Mouse (Mus musculus) neural tube, embryonic 15.5 days (tissue): ENCODE data around the gene Pip4k2c. TPM values are rescaled to one million over a fixed set of nuclear protein-coding genes. Genes with fewer than 3 reads are reported as not detected.
"Not testable (repeated sequence)": the region's sequence is repeated elsewhere in the genome, so short reads cannot be mapped to it uniquely, and the experiment has no call there.

Experiments
- ATAC-seq: fragments of 200-750 bp; cut with Nextera tagmentation; 2 replicates; pipeline ENCODE4 v1.8.0; 2017; ENCODE audit warnings: mild to moderate bottlenecking, moderate TSS enrichment, moderate library complexity; ENCODE audit not compliant: low FRiP score
- H3K27ac ChIP-seq: fragments of 300-500 bp; sonication (generic); replicated peaks from 2 replicates; pipeline ENCODE4 v1.5.1; 2015; ENCODE audit warnings: mild to moderate bottlenecking, inconsistent platforms
- H3K27me3 ChIP-seq: fragments of 300-500 bp; sonication (generic); replicated peaks from 2 replicates; pipeline ENCODE4 v1.6.1; 2015; ENCODE audit warnings: inconsistent platforms
- H3K36me3 ChIP-seq: fragments of 300-500 bp; sonication (generic); 2 replicates; pipeline ENCODE4 v1.6.1; 2015; ENCODE audit warnings: inconsistent platforms
- H3K4me1 ChIP-seq: fragments of 300-500 bp; sonication (generic); 2 replicates; pipeline ENCODE4 v1.6.1; 2015; ENCODE audit warnings: inconsistent platforms
- H3K4me2 ChIP-seq: fragments of 300-500 bp; sonication (generic); 2 replicates; pipeline ENCODE4 v1.6.1; 2015; ENCODE audit warnings: inconsistent platforms, mild to moderate bottlenecking, moderate library complexity
- H3K4me3 ChIP-seq: fragments of 300-500 bp; sonication (generic); replicated peaks from 2 replicates; pipeline ENCODE4 v1.5.1; 2015; ENCODE audit warnings: mild to moderate bottlenecking, inconsistent platforms
- H3K9ac ChIP-seq: fragments of 300-500 bp; sonication (generic); replicated peaks from 2 replicates; pipeline ENCODE4 v1.6.1; 2015; ENCODE audit warnings: mild to moderate bottlenecking, inconsistent platforms
- H3K9me3 ChIP-seq: fragments of 300-500 bp; sonication (generic); replicated peaks from 2 replicates; pipeline ENCODE4 v1.6.1; 2016; ENCODE audit warnings: inconsistent platforms
- WGBS: fragments of 180-500 bp; shearing (Covaris S2); methylation state at CpG from one replicate; pipeline ENCODE4 v1.1.7; 2015; ENCODE audit warnings: mixed read lengths; 5-methylcytosine and 5-hydroxymethylcytosine counted together
- polyA plus RNA-seq: library from polyadenylated mRNA; unstranded; fragments of >200 nt; fragmentation: Nextera tagmentation; extraction: Ambion mirVana; gene quantifications from 2 replicates; pipeline ENCODE4 v1.2.1, GENCODE M21; 2015

Gene Pip4k2c
- polyA plus RNA-seq, 1 experiment from 2014 or later: 19.8 TPM

GRCm38 (mm10) chr10:127153323-127153722, 58.1 kb downstream of the Pip4k2c start:
- Histone ChIP-seq H3K4me2 (no peak overlapping the region), H3K4me3 (no peak overlapping the region), H3K27me3 (no peaks in the 10 kb centered on the region), H3K4me1 (no peaks in the 10 kb centered on the region), H3K36me3 (no peaks in the 10 kb centered on the region), H3K9ac (no peak overlapping the region), H3K27ac (no peak overlapping the region), H3K9me3 (no peaks in the 10 kb centered on the region)
- WGBS: 97% methylated on average over 7 of the region's 7 CpGs
- ATAC-seq: no peak

DNA sequence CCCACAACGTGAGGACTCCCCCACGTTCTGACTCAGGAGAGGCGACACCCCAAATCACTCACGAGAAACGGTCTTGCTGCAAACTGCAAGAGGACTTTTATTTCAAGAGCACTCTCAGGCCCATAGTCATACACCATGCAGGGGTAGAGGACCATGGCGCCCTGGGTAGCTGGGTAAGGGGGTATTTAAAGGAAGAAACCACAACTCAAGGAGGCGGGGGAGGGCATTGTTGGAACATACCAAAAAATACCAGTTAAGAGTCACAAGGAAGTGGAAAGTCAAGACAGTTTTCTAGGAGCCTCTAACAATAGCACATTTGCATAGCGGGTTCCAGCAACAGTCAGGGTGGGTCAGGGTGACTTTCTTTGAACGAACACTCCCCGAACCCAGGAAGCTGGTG, 58.8 kb downstream of the Pip4k2c start:
- not testable (repeated sequence) for ATAC-seq, H3K4me3 ChIP-seq
- 90% methylated on average over 10 of the region's 10 CpGs for WGBS

GRCm38 (mm10) chr10:127151233-127151632, 60.2 kb downstream of the Pip4k2c start:
- H3K36me3 ChIP-seq, H3K4me2 ChIP-seq, H3K4me1 ChIP-seq, H3K9me3 ChIP-seq, H3K9ac ChIP-seq, H3K4me3 ChIP-seq, ATAC-seq, H3K27ac ChIP-seq, H3K27me3 ChIP-seq: not testable (repeated sequence)
- WGBS: 94% methylated on average over 3 of the region's 3 CpGs

More for the DNA sequence above, 58.8 kb downstream of the Pip4k2c start:
- H3K36me3 ChIP-seq, H3K9me3 ChIP-seq, H3K4me2 ChIP-seq, H3K27ac ChIP-seq, H3K27me3 ChIP-seq, H3K9ac ChIP-seq, H3K4me1 ChIP-seq: not testable (repeated sequence)

DNA sequence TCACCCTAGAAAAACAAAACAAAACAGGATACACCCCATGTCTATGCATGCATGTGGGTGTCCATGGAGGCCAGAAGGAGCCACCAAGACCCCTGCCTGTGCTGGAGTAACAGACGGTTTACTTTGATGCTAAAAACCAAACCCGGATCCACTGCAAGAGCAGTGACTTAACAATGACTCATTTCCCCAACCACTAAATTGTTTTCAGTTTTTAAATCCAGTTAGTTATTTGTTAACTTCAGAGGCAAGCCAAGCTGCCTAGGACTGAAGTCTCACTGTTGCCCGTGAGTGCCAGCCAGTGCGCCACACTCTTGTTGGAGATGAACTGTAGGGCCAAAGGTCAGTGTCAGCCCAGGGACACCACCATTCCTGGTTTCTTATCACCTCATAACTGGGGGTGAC, 60.9 kb downstream of the Pip4k2c start:
- no peak overlapping the region for H3K4me3 ChIP-seq
- H3K27me3 ChIP-seq: no peaks in the 10 kb centered on the region
- H3K36me3 ChIP-seq: no peaks in the 10 kb centered on the region
- H3K27ac ChIP-seq: no peak overlapping the region
- no peaks in the 10 kb centered on the region for H3K4me1 ChIP-seq
- no peak overlapping the region for H3K4me2 ChIP-seq
- H3K9ac ChIP-seq: no peak overlapping the region
- no peak for ATAC-seq
- H3K9me3 ChIP-seq: no peaks in the 10 kb centered on the region
- WGBS: 85% methylated on average over 4 of the region's 4 CpGs

GRCm38 (mm10) chr10:127147135-127147534, 64.2 kb downstream of the Pip4k2c start:
- Histone ChIP-seq H3K27me3 (no peaks in the 10 kb centered on the region), H3K4me3 (no peak overlapping the region), H3K9me3 (no peaks in the 10 kb centered on the region), H3K27ac (no peak overlapping the region), H3K36me3 (no peaks in the 10 kb centered on the region), H3K4me1 (no peaks in the 10 kb centered on the region), H3K4me2 (no peak overlapping the region), H3K9ac (no peak overlapping the region)
- ATAC-seq: no peak
- WGBS: 78% methylated on average over 6 of the region's 6 CpGs

Other genes starting within 250 kb of the Pip4k2c start
- 15.7 and 25.4 TPM in 2 replicates for gene Ctdsp2, start 232.9 kb downstream of the Pip4k2c start, polyA plus RNA-seq
- gene Avil, start 210.9 kb downstream of the Pip4k2c start, polyA plus RNA-seq: 19.2 and 22.4 TPM in 2 replicates
- 66.6 and 71.0 TPM in 2 replicates for gene Tsfm, start 180.7 kb downstream of the Pip4k2c start, polyA plus RNA-seq
- gene Mettl1, start 170.2 kb downstream of the Pip4k2c start, polyA plus RNA-seq: 24.3 and 29.6 TPM in 2 replicates
- gene Eef1akmt3, start 170.1 kb downstream of the Pip4k2c start, polyA plus RNA-seq: 0.27 and 0.51 TPM in 2 replicates
- gene Cyp27b1, start 163.3 kb downstream of the Pip4k2c start, polyA plus RNA-seq: 0.11 and 0.14 TPM in 2 replicates
- gene March9, start 151.4 kb downstream of the Pip4k2c start, polyA plus RNA-seq: 5.9 and 7.4 TPM in 2 replicates
- gene Cdk4, start 148.1 kb downstream of the Pip4k2c start, polyA plus RNA-seq: 551 and 796 TPM in 2 replicates
- 108 and 123 TPM in 2 replicates for gene Tspan31, start 141.3 kb downstream of the Pip4k2c start, polyA plus RNA-seq
- 4.6 and 5.3 TPM in 2 replicates for gene Agap2, start 136.3 kb downstream of the Pip4k2c start, polyA plus RNA-seq
- 127 and 130 TPM in 2 replicates for gene Os9, start 90.5 kb downstream of the Pip4k2c start, polyA plus RNA-seq
- gene B4galnt1, start 46.4 kb downstream of the Pip4k2c start, polyA plus RNA-seq: 69.5 and 70.4 TPM in 2 replicates
- gene Slc26a10, start 30.9 kb downstream of the Pip4k2c start, polyA plus RNA-seq: 1.0 TPM in 2 replicates
- 32.7 and 34.9 TPM in 2 replicates for gene Arhgef25, start 21.5 kb downstream of the Pip4k2c start, polyA plus RNA-seq
- gene Dtx3, start 15.9 kb downstream of the Pip4k2c start, polyA plus RNA-seq: 211 and 245 TPM in 2 replicates
- 97.3 and 113 TPM in 2 replicates for gene Kif5a, start 51.8 kb upstream of the Pip4k2c start, polyA plus RNA-seq
- gene Dctn2, start 54.8 kb upstream of the Pip4k2c start, polyA plus RNA-seq: 304 and 335 TPM in 2 replicates
- gene Mbd6, start 77.4 kb upstream of the Pip4k2c start, polyA plus RNA-seq: 16.4 and 18.3 TPM in 2 replicates
- gene Mars, start 100.2 kb upstream of the Pip4k2c start, polyA plus RNA-seq: 108 and 115 TPM in 2 replicates
- gene Arhgap9, start 110.4 kb upstream of the Pip4k2c start, polyA plus RNA-seq: 0.88 and 13.1 TPM in 2 replicates
- gene Gli1, start 130.4 kb upstream of the Pip4k2c start, polyA plus RNA-seq: 1.8 and 2.7 TPM in 2 replicates
- gene Inhbe, start 142.8 kb upstream of the Pip4k2c start, polyA plus RNA-seq: 0.03 TPM in 1 of 2 replicates, not detected in the other
- gene Inhbc, start 158.8 kb upstream of the Pip4k2c start, polyA plus RNA-seq: not detected in 2 replicates
- 30.7 and 34.5 TPM in 2 replicates for gene R3hdm2, start 168.7 kb upstream of the Pip4k2c start, polyA plus RNA-seq